Mouse (Mus musculus): Measurements from ENCODE around the gene Sord. TPM values are rescaled to one million over a fixed set of nuclear protein-coding genes. Genes with fewer than 3 reads are reported as not detected.

Gene Sord
- polyA plus RNA-seq, 1 experiment: 30.5 TPM

- H3K27ac ChIP-seq (ENCODE audit: insufficient read depth, low read length): no peak overlapping the region
Measured at GRCm38 (mm10) chr2:122266407-122267193, 32.1 kb downstream of the Sord start.

DNA sequence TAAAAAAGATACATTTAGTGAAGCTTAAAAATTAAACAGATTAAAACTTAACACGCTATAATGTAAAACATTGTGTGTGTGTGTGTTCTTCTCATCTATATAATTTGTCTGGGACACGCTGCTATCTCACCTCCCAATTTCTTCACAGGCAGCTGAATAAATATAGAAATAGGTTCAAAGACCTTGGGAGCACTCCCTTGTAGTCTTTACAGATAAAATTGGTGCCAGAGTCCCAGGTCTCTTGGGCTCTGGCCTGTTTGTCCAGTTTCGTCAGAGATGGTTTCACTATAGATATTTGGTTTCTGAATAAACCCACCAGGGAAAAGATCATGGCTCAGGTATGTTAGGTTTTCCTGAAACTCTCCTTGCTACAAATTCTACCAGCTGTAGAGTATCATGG, 44.2 kb downstream of the Sord start:
- Histone ChIP-seq H3K4me1 (ENCODE audit: control insufficient read depth, insufficient read depth, low read length) (no peaks in the 10 kb centered on the region), H3K27ac (ENCODE audit: insufficient read depth, low read length) (no peak overlapping the region), H3K9ac (ENCODE audit: low read depth, poor library complexity, severe bottlenecking) (no peak overlapping the region), H3K27me3 (ENCODE audit: control insufficient read depth, insufficient read depth, low read length, poor library complexity, severe bottlenecking) (no peaks in the 10 kb centered on the region), H3K36me3 (ENCODE audit: control insufficient read depth, insufficient read depth, low read length, poor library complexity, severe bottlenecking) (no peaks in the 10 kb centered on the region), H3K9me3 (replicated peaks; ENCODE audit: control insufficient read depth, insufficient read depth, low read length, poor library complexity, severe bottlenecking) (no peaks in the 10 kb centered on the region), H3K4me3 (ENCODE audit: low read depth, low read length) (no peak overlapping the region)
- TF ChIP-seq POLR2A (IDR thresholded peaks at IDR 0.05; ENCODE audit: insufficient read depth, low read length) (no peak), CTCF (IDR thresholded peaks at IDR 0.05; ENCODE audit: low read depth, low read length) (no peak), EP300 (IDR thresholded peaks at IDR 0.05; ENCODE audit: insufficient read depth, low read depth, low read length) (no peak)

More at GRCm38 (mm10) chr2:122266407-122267193, 32.1 kb downstream of the Sord start:
- TF ChIP-seq CTCF (IDR thresholded peaks at IDR 0.05; ENCODE audit: low read depth, low read length) (no peak), POLR2A (IDR thresholded peaks at IDR 0.05; ENCODE audit: insufficient read depth, low read length) (no peak), EP300 (IDR thresholded peaks at IDR 0.05; ENCODE audit: insufficient read depth, low read depth, low read length) (no peak)
- H3K27me3 ChIP-seq (ENCODE audit: control insufficient read depth, insufficient read depth, low read length, poor library complexity, severe bottlenecking): no peaks in the 10 kb centered on the region
- no peaks in the 10 kb centered on the region for H3K36me3 ChIP-seq (ENCODE audit: control insufficient read depth, insufficient read depth, low read length, poor library complexity, severe bottlenecking)
- no peaks in the 10 kb centered on the region for H3K4me1 ChIP-seq (ENCODE audit: control insufficient read depth, insufficient read depth, low read length)
- no peaks in the 10 kb centered on the region for H3K9me3 ChIP-seq (replicated peaks; ENCODE audit: control insufficient read depth, insufficient read depth, low read length, poor library complexity, severe bottlenecking)
- H3K9ac ChIP-seq (ENCODE audit: low read depth, poor library complexity, severe bottlenecking): no peak overlapping the region
- no peak overlapping the region for H3K4me3 ChIP-seq (ENCODE audit: low read depth, low read length)

DNA sequence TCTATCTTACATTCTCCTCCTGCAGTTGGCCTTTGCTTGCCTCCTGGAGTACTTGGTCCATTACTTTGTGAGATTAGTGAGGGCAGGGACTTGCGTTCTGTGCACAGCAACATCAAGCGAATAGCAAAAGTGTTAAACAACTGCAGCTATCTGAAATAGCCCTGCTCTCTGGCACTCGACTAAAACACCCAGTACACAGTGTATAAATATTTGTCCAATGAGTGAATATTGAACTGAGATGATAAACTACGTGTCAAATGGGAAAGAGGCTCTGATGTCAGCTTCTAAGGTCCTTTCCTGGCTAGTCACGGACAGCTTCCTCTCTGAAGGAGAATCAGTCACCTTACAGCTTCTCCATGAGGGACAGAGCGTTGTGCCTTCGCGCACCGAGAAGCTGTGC, 49.5 kb downstream of the Sord start:
- H3K9me3 ChIP-seq (replicated peaks; ENCODE audit: control insufficient read depth, insufficient read depth, low read length, poor library complexity, severe bottlenecking): no peaks in the 10 kb centered on the region
- H3K27me3 ChIP-seq (ENCODE audit: control insufficient read depth, insufficient read depth, low read length, poor library complexity, severe bottlenecking): no peaks in the 10 kb centered on the region
- H3K27ac ChIP-seq (ENCODE audit: insufficient read depth, low read length): no peak overlapping the region
- no peaks in the 10 kb centered on the region for H3K36me3 ChIP-seq (ENCODE audit: control insufficient read depth, insufficient read depth, low read length, poor library complexity, severe bottlenecking)
- H3K4me1 ChIP-seq (ENCODE audit: control insufficient read depth, insufficient read depth, low read length): no peaks in the 10 kb centered on the region
- no peak overlapping the region for H3K4me3 ChIP-seq (ENCODE audit: low read depth, low read length)
- H3K9ac ChIP-seq (ENCODE audit: low read depth, poor library complexity, severe bottlenecking): no peak overlapping the region
- no peak for TF ChIP-seq POLR2A (IDR thresholded peaks at IDR 0.05; ENCODE audit: insufficient read depth, low read length)
- no peak for TF ChIP-seq CTCF (IDR thresholded peaks at IDR 0.05; ENCODE audit: low read depth, low read length)
- no peak for TF ChIP-seq EP300 (IDR thresholded peaks at IDR 0.05; ENCODE audit: insufficient read depth, low read depth, low read length)

DNA sequence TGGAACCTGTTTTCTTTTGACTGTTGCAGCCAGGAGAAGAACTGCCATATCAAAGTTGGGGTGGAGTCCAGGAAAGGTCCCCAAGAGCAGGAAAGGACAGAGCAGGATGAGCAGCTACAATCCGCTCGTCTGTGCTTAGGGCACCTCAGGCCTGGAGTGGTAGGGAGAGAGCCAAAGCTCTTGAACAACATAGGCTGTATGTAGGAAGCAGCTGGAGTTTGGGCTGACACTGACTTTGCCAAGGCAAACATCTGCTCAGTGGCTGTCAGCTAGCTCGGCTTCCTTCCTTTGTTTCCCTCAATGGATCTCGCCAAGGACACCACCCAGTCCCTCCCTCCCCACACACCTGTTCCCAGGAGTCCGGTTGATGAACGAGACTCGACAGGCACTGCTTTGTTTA, 51.6 kb downstream of the Sord start:
- Histone ChIP-seq H3K4me1 (ENCODE audit: control insufficient read depth, insufficient read depth, low read length) (no peaks in the 10 kb centered on the region), H3K36me3 (ENCODE audit: control insufficient read depth, insufficient read depth, low read length, poor library complexity, severe bottlenecking) (no peaks in the 10 kb centered on the region), H3K9me3 (replicated peaks; ENCODE audit: control insufficient read depth, insufficient read depth, low read length, poor library complexity, severe bottlenecking) (no peaks in the 10 kb centered on the region), H3K9ac (ENCODE audit: low read depth, poor library complexity, severe bottlenecking) (no peak overlapping the region), H3K4me3 (ENCODE audit: low read depth, low read length) (no peak overlapping the region), H3K27me3 (ENCODE audit: control insufficient read depth, insufficient read depth, low read length, poor library complexity, severe bottlenecking) (no peaks in the 10 kb centered on the region), H3K27ac (ENCODE audit: insufficient read depth, low read length) (no peak overlapping the region)
- 0 out of 2 replicates have a peak, but pooled peaks have one; percentile 17 for TF ChIP-seq EP300 (IDR thresholded peaks at IDR 0.05; ENCODE audit: insufficient read depth, low read depth, low read length)
- TF ChIP-seq CTCF (IDR thresholded peaks at IDR 0.05; ENCODE audit: low read depth, low read length): no peak

- H3K36me3 ChIP-seq (ENCODE audit: control insufficient read depth, insufficient read depth, low read length, poor library complexity, severe bottlenecking): no peaks in the 10 kb centered on the region
- no peak overlapping the region for H3K9ac ChIP-seq (ENCODE audit: low read depth, poor library complexity, severe bottlenecking)
- TF ChIP-seq POLR2A (IDR thresholded peaks at IDR 0.05; ENCODE audit: insufficient read depth, low read length): no peak
- no peak for TF ChIP-seq EP300 (IDR thresholded peaks at IDR 0.05; ENCODE audit: insufficient read depth, low read depth, low read length)
- TF ChIP-seq CTCF (IDR thresholded peaks at IDR 0.05; ENCODE audit: low read depth, low read length): peak; percentile 20
- peaks cover 15% of the 10 kb centered on the region; the same call in 1 of the 2 replicates for H3K27me3 ChIP-seq (ENCODE audit: control insufficient read depth, insufficient read depth, low read length, poor library complexity, severe bottlenecking)
- H3K4me3 ChIP-seq (ENCODE audit: low read depth, low read length): no peak overlapping the region
- H3K27ac ChIP-seq (ENCODE audit: insufficient read depth, low read length): no peak overlapping the region
- H3K9me3 ChIP-seq (replicated peaks; ENCODE audit: control insufficient read depth, insufficient read depth, low read length, poor library complexity, severe bottlenecking): no peaks in the 10 kb centered on the region
- no peaks in the 10 kb centered on the region for H3K4me1 ChIP-seq (ENCODE audit: control insufficient read depth, insufficient read depth, low read length)
Measured at GRCm38 (mm10) chr2:122294916-122295315, 60.4 kb downstream of the Sord start.

Data from ES-Bruce4 (cell line).